Mouse (Mus musculus) splenic B cell, adult 2 months (primary cell): ENCODE data around the gene Dus2.

ENCODE experiments used
- DNase-seq: peaks from one replicate; pipeline ENCODE4 v3.0.0-alpha.2; 2011; ENCODE audit warnings: low read depth, low spot score
- H3K27me3 ChIP-seq: 2 replicates; pipeline ENCODE4 v1.6.1; 2012; ENCODE audit warnings: mild to moderate bottlenecking, low read length, moderate library complexity, mixed read lengths; ENCODE audit not compliant: control insufficient read depth, poor library complexity, insufficient read depth, severe bottlenecking
- H3K36me3 ChIP-seq: 2 replicates; pipeline ENCODE4 v1.6.1; 2012; ENCODE audit warnings: mild to moderate bottlenecking, low read length, moderate library complexity, mixed read lengths; ENCODE audit not compliant: control insufficient read depth, poor library complexity, insufficient read depth, severe bottlenecking

The Dus2 gene

DNA sequence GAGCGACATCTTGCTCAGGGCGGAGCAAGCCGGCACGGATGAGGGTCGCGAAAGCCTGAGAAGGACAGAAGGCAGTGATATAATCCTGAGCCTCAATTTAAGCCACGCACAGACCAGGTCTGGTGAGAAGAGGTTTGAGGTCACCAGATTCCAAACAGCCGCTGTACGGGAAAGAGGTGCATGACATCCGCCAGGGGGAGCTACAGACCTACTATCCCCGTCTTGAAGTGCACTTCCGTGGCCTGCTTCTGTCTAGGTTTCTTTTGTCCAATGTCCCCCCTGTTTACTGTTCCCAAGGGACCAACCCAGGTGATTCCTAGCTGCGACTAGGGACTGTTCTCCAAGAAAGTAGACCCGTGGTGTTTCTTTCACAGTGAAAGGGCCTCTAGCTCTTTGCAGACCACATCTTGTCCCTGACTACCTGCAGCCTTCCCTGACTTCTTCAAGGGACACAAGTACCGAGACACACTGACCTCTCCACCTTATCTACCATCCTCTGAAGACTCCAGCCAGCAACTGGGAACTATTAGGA lies at the start of gene Dus2:
TSS of gene Dus2 (plus strand) at position 482 of the 532 bp plus-strand sequence.
- peak; percentile 93 for DNase-seq

GRCm38 (mm10) chr8:105942026-105942425 lies 49.1 kb upstream of the Dus2 start:
- H3K36me3 ChIP-seq: 0 out of 2 replicates have a peak, but pooled peaks cover 3% of the 10 kb centered on the region
- DNase-seq: no peak
- H3K27me3 ChIP-seq: no peaks in the 10 kb centered on the region

More for the DNA sequence above, at the start of gene Dus2:
- Histone ChIP-seq H3K27me3 (no peaks in the 10 kb centered on the region), H3K36me3 (no peaks in the 10 kb centered on the region)

GRCm38 (mm10) chr8:105942542-105942941 lies 48.6 kb upstream of the Dus2 start:
- DNase-seq: no peak
- H3K27me3 ChIP-seq: no peaks in the 10 kb centered on the region
- H3K36me3 ChIP-seq: 0 out of 2 replicates have a peak, but pooled peaks cover 3% of the 10 kb centered on the region

DNA sequence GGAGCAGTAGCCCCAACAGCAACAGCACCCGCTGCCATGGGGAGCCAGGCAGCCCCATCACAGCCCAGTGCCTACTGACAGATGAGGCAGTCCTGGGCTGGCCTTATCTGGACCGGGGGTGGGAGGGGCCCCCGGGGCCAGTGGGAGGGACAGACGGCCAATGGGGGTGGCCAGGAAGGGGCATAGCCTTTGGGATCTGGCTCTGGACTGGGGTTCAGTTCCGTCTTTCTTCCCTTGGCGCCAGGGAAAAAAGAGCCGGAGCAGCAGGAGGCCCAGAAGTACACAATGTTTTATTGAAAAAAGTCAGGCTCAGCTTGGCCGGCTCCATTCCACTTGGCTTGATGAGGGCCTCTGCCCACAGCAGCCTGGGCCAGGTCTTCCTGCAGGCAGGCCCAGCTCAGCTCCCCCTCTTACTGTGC lies 47.8 kb upstream of the Dus2 start, which contains the start of gene Lcat:
TSS of gene Lcat (minus strand) at position 62 of the 419 bp plus-strand sequence.
- DNase-seq: no peak

DNA sequence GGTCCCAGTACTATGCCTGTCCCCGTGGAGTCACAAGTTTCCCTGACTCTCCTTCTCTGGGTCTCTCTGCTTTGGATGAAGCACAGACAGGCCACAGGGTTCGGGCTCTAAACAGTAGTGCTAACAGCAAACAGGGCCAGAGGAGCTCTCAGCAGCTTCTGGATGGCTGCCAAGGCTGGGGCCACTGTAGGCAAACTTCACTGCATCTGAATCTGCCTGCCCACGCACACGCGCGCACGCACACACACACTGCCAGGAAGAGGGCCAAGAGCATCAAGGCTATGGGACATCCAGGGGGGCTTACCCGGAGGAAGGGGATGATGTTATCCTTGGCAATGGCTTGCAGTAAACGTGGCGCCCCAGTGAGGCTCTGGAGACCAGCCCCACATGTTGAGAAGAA lies 41.8 kb upstream of the Dus2 start:
- Histone ChIP-seq H3K36me3 (0 out of 2 replicates have a peak, but pooled peaks cover 3% of the 10 kb centered on the region), H3K27me3 (no peaks in the 10 kb centered on the region)
- DNase-seq: no peak

More for the DNA sequence above, 47.8 kb upstream of the Dus2 start, which contains the start of gene Lcat:
- Histone ChIP-seq H3K36me3 (0 out of 2 replicates have a peak, but pooled peaks cover 3% of the 10 kb centered on the region), H3K27me3 (no peaks in the 10 kb centered on the region)

GRCm38 (mm10) chr8:105951057-105951659 lies 40.0 kb upstream of the Dus2 start:
- Histone ChIP-seq H3K36me3 (no peaks in the 10 kb centered on the region), H3K27me3 (no peaks in the 10 kb centered on the region)
- no peak for DNase-seq

GRCm38 (mm10) chr8:105956556-105956955 lies 34.6 kb upstream of the Dus2 start:
- no peaks in the 10 kb centered on the region for H3K36me3 ChIP-seq
- DNase-seq: no peak
- no peaks in the 10 kb centered on the region for H3K27me3 ChIP-seq

DNA sequence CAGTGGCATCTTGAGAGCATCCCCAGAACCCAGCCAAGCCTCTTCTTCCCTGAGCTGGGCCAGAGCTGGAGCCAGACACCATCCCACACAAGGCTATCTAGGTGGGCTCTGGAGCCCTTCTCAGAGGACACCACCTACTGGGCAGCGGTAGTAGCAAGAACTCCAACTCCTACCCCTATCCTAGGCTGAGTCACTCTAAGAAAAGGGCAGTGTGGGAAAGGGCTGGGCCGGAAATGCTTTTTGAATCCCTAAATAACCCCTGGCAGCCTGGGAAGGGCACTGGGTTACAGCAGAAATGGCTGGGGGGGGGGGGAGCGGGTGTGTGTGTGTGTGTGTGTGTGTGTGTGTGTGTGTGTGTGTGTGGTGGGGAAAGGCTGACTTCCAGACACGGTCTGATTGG lies 33.3 kb upstream of the Dus2 start:
- Histone ChIP-seq H3K36me3 (no peaks in the 10 kb centered on the region), H3K27me3 (no peaks in the 10 kb centered on the region)
- no peak for DNase-seq

GRCm38 (mm10) chr8:105959350-105959749 lies 31.8 kb upstream of the Dus2 start:
- no peaks in the 10 kb centered on the region for H3K36me3 ChIP-seq
- DNase-seq: no peak
- H3K27me3 ChIP-seq: no peaks in the 10 kb centered on the region

DNA sequence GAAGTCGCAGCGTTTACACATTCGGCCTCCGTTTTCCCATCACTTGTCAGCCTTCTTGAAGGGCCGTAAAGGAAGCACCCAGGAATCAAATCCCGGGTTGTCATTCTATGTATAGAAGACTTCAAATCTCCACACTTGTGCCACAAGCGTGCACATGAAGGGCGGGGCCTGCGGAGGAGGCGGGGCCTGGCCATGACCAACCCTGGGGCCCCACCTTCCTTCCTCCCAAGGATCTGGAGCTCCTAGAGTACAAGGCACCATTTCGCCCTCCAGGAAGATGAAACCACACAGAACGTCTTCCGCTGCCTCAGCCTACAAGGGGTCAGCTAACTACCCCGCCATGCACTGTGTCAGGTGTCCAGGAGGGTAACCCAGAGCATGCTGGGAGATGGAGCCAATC lies 30.0 kb upstream of the Dus2 start:
- no peaks in the 10 kb centered on the region for H3K27me3 ChIP-seq
- DNase-seq: no peak
- H3K36me3 ChIP-seq: no peaks in the 10 kb centered on the region

- no peaks in the 10 kb centered on the region for H3K27me3 ChIP-seq
- DNase-seq: no peak
- H3K36me3 ChIP-seq: no peaks in the 10 kb centered on the region
These were observed 29.6 kb upstream of the Dus2 start for GRCm38 (mm10) chr8:105961536-105961935.

- DNase-seq: no peak
- Histone ChIP-seq H3K36me3 (no peaks in the 10 kb centered on the region), H3K27me3 (no peaks in the 10 kb centered on the region)
These were observed 26.5 kb upstream of the Dus2 start for GRCm38 (mm10) chr8:105964506-105965265.

DNA sequence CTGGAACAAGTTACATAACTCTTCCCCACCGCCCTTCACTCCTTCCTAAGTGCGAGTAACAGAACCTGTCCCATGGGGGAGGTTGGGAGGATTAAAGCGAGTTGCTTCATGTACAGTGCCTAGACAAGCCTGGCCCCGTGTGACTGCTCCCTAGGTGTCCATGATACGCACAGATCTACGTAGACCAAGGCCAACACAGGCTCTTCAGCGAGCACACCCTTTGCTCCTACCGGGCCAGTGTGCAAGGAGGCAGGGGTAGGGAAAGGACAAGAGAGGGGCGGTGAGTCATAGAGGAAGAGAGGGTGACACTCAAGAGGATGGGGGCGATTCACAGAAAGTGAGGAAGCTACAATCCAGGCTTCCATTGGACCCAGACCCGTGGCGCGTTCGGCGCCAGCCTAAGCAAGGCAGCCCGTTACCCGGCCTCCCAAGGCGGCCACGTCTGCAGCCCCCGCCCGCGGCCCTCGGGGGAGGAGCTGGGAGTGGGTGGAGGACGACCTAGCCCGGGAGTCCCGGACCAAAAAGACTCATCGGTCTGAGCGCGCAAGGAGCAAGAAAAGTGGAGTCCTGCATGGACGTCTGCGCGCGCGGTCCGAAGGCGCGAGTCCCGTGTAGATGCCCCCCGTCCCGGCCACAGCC lies 25.8 kb upstream of the Dus2 start:
- H3K27me3 ChIP-seq: no peaks in the 10 kb centered on the region
- DNase-seq: peak; percentile 33
- no peaks in the 10 kb centered on the region for H3K36me3 ChIP-seq

- peak; percentile 75 for DNase-seq
- H3K36me3 ChIP-seq: no peaks in the 10 kb centered on the region
- no peaks in the 10 kb centered on the region for H3K27me3 ChIP-seq
These were observed 25.2 kb upstream of the Dus2 start, which contains the start of gene Slc12a4 for GRCm38 (mm10) chr8:105965905-105966341. Slc12a4 (minus strand) TSS chr8:105966097.
